In genomic region chr2:140078600-140079280, GRCm38 (mm10) we compare ENCODE assay signal across 23 mouse cellular contexts. TPM values are rescaled to one million over a fixed set of nuclear protein-coding genes. Genes with fewer than 3 reads are reported as not detected.
DNase-seq lines count a peak whose midpoint lies in the region; ATAC-seq lines count a peak whose summit lies in the region.
"Had no signal": no experiment of that assay in that cellular context is flagged by ENCODE, and none has a peak within 500 bp of the region (broad histone marks: within the 10 kb centered on the region; RNA-seq: fewer than 3 reads in every experiment).

No protein-coding gene starts in this region.

- H3K36me3 ChIP-seq in neural tube, embryonic 12.5 days: no peaks in the 10 kb centered on the region
- no peaks in the 10 kb centered on the region for H3K36me3 ChIP-seq in kidney, embryonic 16.5 days (ENCODE audit: insufficient read depth, low read length)
- H3K36me3 ChIP-seq: embryonic facial prominence, embryonic 13.5 days; hindbrain, embryonic 12.5 days; limb, embryonic 13.5 days; neural tube, embryonic 15.5 days had no signal

- H3K9me3 ChIP-seq in neural tube, embryonic 12.5 days: no peaks in the 10 kb centered on the region
- H3K9me3 ChIP-seq in kidney, embryonic 16.5 days (ENCODE audit: low read length): no peaks in the 10 kb centered on the region
- H3K9me3 ChIP-seq: embryonic facial prominence, embryonic 13.5 days; hindbrain, embryonic 12.5 days; limb, embryonic 13.5 days; neural tube, embryonic 15.5 days had no signal

- H3K4me3 ChIP-seq in neural tube, embryonic 12.5 days: no peak overlapping the region
- H3K4me3 ChIP-seq in kidney, embryonic 16.5 days (ENCODE audit: low read length): no peak overlapping the region
- H3K4me3 ChIP-seq: embryonic facial prominence, embryonic 13.5 days; hindbrain, embryonic 12.5 days; limb, embryonic 13.5 days; neural tube, embryonic 15.5 days had no signal

- H3K4me2 ChIP-seq in neural tube, embryonic 12.5 days (replicated peaks): no peak overlapping the region
- no peak overlapping the region for H3K4me2 ChIP-seq in kidney, embryonic 16.5 days (replicated peaks; ENCODE audit: low read depth, low read length)
- H3K4me2 ChIP-seq: embryonic facial prominence, embryonic 13.5 days; heart, embryonic 11.5 days; hindbrain, embryonic 12.5 days; limb, embryonic 13.5 days; neural tube, embryonic 15.5 days had no signal

- peaks cover 3% of the 10 kb centered on the region; the same call in 1 of the 2 replicates for H3K4me1 ChIP-seq in neural tube, embryonic 12.5 days
- no peaks in the 10 kb centered on the region for H3K4me1 ChIP-seq in kidney, embryonic 16.5 days (ENCODE audit: insufficient read depth, low read length)
- H3K4me1 ChIP-seq: hindbrain, embryonic 12.5 days; limb, embryonic 13.5 days; neural tube, embryonic 15.5 days had no signal

- no peak overlapping the region for H3K27ac ChIP-seq in neural tube, embryonic 12.5 days
- H3K27ac ChIP-seq in kidney, embryonic 16.5 days (ENCODE audit: low read length): no peak overlapping the region
- H3K27ac ChIP-seq: embryonic facial prominence, embryonic 13.5 days; hindbrain, embryonic 12.5 days; limb, embryonic 13.5 days; liver, embryonic 14.5 days; neural tube, embryonic 15.5 days had no signal

- no peak for DNase-seq in neural tube, embryonic 10.5 days (ENCODE audit: extremely low spot score, low spot score)
- DNase-seq in NIH3T3 (ENCODE audit: low read depth): peak; percentile 37
- no peak for DNase-seq in spleen, postnatal 14 days (ENCODE audit: low spot score in 2 of 2)
- no peak for DNase-seq in B cell, adult 2 months
- no peak for DNase-seq in Muller cell, postnatal 12 days (ENCODE audit: inconsistent ontology term)
- DNase-seq: adrenal gland, adult 8-10 months; cerebellum, adult 9-11 months; heart, postnatal 10 days; layer of hippocampus, postnatal 36 days; midbrain, embryonic 14.5 days; right cerebral cortex, postnatal 25 days; thymus, postnatal 25 days had no signal

- H3K9ac ChIP-seq in neural tube, embryonic 12.5 days: no peak overlapping the region
- H3K9ac ChIP-seq in kidney, embryonic 16.5 days (replicated peaks; ENCODE audit: low read length): no peak overlapping the region
- H3K9ac ChIP-seq: embryonic facial prominence, embryonic 13.5 days; hindbrain, embryonic 12.5 days; limb, embryonic 13.5 days; liver, embryonic 14.5 days; neural tube, embryonic 15.5 days had no signal

- no peaks in the 10 kb centered on the region for H3K27me3 ChIP-seq in neural tube, embryonic 12.5 days (replicated peaks)
- no peaks in the 10 kb centered on the region for H3K27me3 ChIP-seq in kidney, embryonic 16.5 days (ENCODE audit: insufficient read depth, low read length)
- H3K27me3 ChIP-seq: embryonic facial prominence, embryonic 13.5 days; hindbrain, embryonic 12.5 days; limb, embryonic 13.5 days; neural tube, embryonic 15.5 days had no signal

- WGBS in neural tube, embryonic 12.5 days: 67% methylated on average over 6 of the region's 6 CpGs
- WGBS in kidney, embryonic 16.5 days: 63% methylated on average over 6 of the region's 6 CpGs

- 0 out of 2 replicates have a peak, but pooled peaks have one; percentile 41 for ATAC-seq in neural tube, embryonic 12.5 days (ENCODE audit: low FRiP score, low read depth)
- peak; percentile 15; the same call in 1 of the 2 replicates for ATAC-seq in kidney, embryonic 16.5 days (ENCODE audit: low FRiP score, low TSS enrichment)
- ATAC-seq: CD4-positive, CD25-positive, alpha-beta regulatory T cell, adult 4 months; forebrain, embryonic 16.5 days; lung, postnatal 0 days had no signal

RNA-seq across cellular contexts. Expression of gene Tasp1, which starts 12.1 kb away (rescaled TPM):
- polyA plus RNA-seq in neural tube, embryonic 12.5 days (2016; fragmentation: Nextera tagmentation; extraction: Ambion mirVana): 12.8 and 14.4 TPM in 2 replicates
- polyA plus RNA-seq in kidney, embryonic 16.5 days (2015; fragmentation: Nextera tagmentation; extraction: Ambion mirVana): 20.5 and 21.5 TPM in 2 replicates
